Mouse (Mus musculus): ENCODE data around the gene Cast. TPM values are rescaled to one million over a fixed set of nuclear protein-coding genes. Genes with fewer than 3 reads are reported as not detected.

The Cast gene
- 10 to 100 TPM; 10.3 to 11.5 TPM for total RNA-seq (2021)
- long read RNA-seq, experiment 1, full-length matches to known transcripts = 5 of 11 reads
- long read RNA-seq, experiment 1, partial matches to known transcripts = 0 of 11 reads
- long read RNA-seq, experiment 1, other reads (novel, unspliced or antisense) = 6 of 11 reads
- long read RNA-seq, experiment 2, full-length matches to known transcripts = 4 of 11 reads
- long read RNA-seq, experiment 2, partial matches to known transcripts = 1 of 11 reads
- long read RNA-seq, experiment 2, other reads (novel, unspliced or antisense) = 6 of 11 reads

GRCm38 (mm10) chr13:74808152-74808929 is at the start of gene Cast:
Cast (minus strand) TSS chr13:74808810.
- intact Hi-C loops (cut with DNase I) = no loop called here
- DNase-seq (ENCODE audit: extremely low spot score in 1 of 2, low spot score in 2 of 2) = peak; percentile 8 to 11
- H3K27ac ChIP-seq = peak within 1 kb of the TSS; percentile 47; the same call in 1 of the 2 replicates
- no peak for TF ChIP-seq CTCF (IDR thresholded peaks at IDR 0.05)
- peak within 1 kb of the TSS; percentile 41 for H3K4me3 ChIP-seq

GRCm38 (mm10) chr13:74854338-74855047 is 45.9 kb upstream of the Cast start:
- intact Hi-C loops (cut with DNase I) = loop anchor here (1.0 kb wide), 1 partner anchor 215 kb away; the partner anchor contains the start of gene Erap1
- DNase-seq (ENCODE audit: extremely low spot score in 1 of 2, low spot score in 2 of 2) = peak; percentile 65 to 66
- Histone ChIP-seq H3K27ac (no peak overlapping the region), H3K4me3 (no peak overlapping the region)
- peak; percentile 71 for TF ChIP-seq CTCF (IDR thresholded peaks at IDR 0.05)

GRCm38 (mm10) chr13:74850823-74851222 is 42.2 kb upstream of the Cast start:
- no peak for TF ChIP-seq CTCF (IDR thresholded peaks at IDR 0.05)
- Histone ChIP-seq H3K27ac (no peak overlapping the region), H3K4me3 (no peak overlapping the region)
- DNase-seq (ENCODE audit: extremely low spot score in 1 of 2, low spot score in 2 of 2) = no peak
- intact Hi-C loops (cut with DNase I) = no loop called here

- no peak overlapping the region for H3K27ac ChIP-seq
- no peak for TF ChIP-seq CTCF (IDR thresholded peaks at IDR 0.05)
- DNase-seq (ENCODE audit: extremely low spot score in 1 of 2, low spot score in 2 of 2) = no peak
- intact Hi-C loops (cut with DNase I) = no loop called here
- H3K4me3 ChIP-seq = no peak overlapping the region
Observed at GRCm38 (mm10) chr13:74845886-74846285, 37.3 kb upstream of the Cast start.

GRCm38 (mm10) chr13:74834543-74834942 is 25.9 kb upstream of the Cast start:
- DNase-seq (ENCODE audit: extremely low spot score in 1 of 2, low spot score in 2 of 2) = no peak
- intact Hi-C loops (cut with DNase I) = no loop called here
- Histone ChIP-seq H3K4me3 (no peak overlapping the region), H3K27ac (no peak overlapping the region)
- no peak for TF ChIP-seq CTCF (IDR thresholded peaks at IDR 0.05)

- DNase-seq (ENCODE audit: extremely low spot score in 1 of 2, low spot score in 2 of 2) = no peak
- Histone ChIP-seq H3K4me3 (no peak overlapping the region), H3K27ac (no peak overlapping the region)
- no peak for TF ChIP-seq CTCF (IDR thresholded peaks at IDR 0.05)
- intact Hi-C loops (cut with DNase I) = no loop called here
Observed at GRCm38 (mm10) chr13:74822095-74822494, 13.5 kb upstream of the Cast start.

GRCm38 (mm10) chr13:74815753-74816152 is 7.1 kb upstream of the Cast start:
- DNase-seq (ENCODE audit: extremely low spot score in 1 of 2, low spot score in 2 of 2) = no peak
- H3K4me3 ChIP-seq = no peak overlapping the region
- no peak for TF ChIP-seq CTCF (IDR thresholded peaks at IDR 0.05)
- H3K27ac ChIP-seq = no peak overlapping the region
- intact Hi-C loops (cut with DNase I) = no loop called here

- intact Hi-C loops (cut with DNase I) = no loop called here
- TF ChIP-seq CTCF (IDR thresholded peaks at IDR 0.05) = no peak
- peak overlapping the region; percentile 41 for H3K4me3 ChIP-seq
- H3K27ac ChIP-seq = peak overlapping the region; percentile 47; the same call in 1 of the 2 replicates
- peak; percentile 9 to 12 for DNase-seq (ENCODE audit: extremely low spot score in 1 of 2, low spot score in 2 of 2)
Observed at GRCm38 (mm10) chr13:74807446-74808151, 1.0 kb downstream of the Cast start.

- H3K27ac ChIP-seq = no peak overlapping the region
- DNase-seq (ENCODE audit: extremely low spot score in 1 of 2, low spot score in 2 of 2) = no peak
- H3K4me3 ChIP-seq = no peak overlapping the region
- TF ChIP-seq CTCF (IDR thresholded peaks at IDR 0.05) = no peak
- intact Hi-C loops (cut with DNase I) = no loop called here
Observed at GRCm38 (mm10) chr13:74806934-74807333, 1.7 kb downstream of the Cast start.

- Histone ChIP-seq H3K27ac (no peak overlapping the region), H3K4me3 (no peak overlapping the region)
- TF ChIP-seq CTCF (IDR thresholded peaks at IDR 0.05) = no peak
- intact Hi-C loops (cut with DNase I) = no loop called here
- no peak for DNase-seq (ENCODE audit: extremely low spot score in 1 of 2, low spot score in 2 of 2)
Observed at GRCm38 (mm10) chr13:74794435-74794834, 14.2 kb downstream of the Cast start.

- Histone ChIP-seq H3K4me3 (no peak overlapping the region), H3K27ac (no peak overlapping the region)
- DNase-seq (ENCODE audit: extremely low spot score in 1 of 2, low spot score in 2 of 2) = no peak
- TF ChIP-seq CTCF (IDR thresholded peaks at IDR 0.05) = no peak
- intact Hi-C loops (cut with DNase I) = no loop called here
Observed at GRCm38 (mm10) chr13:74787681-74788080, 20.9 kb downstream of the Cast start.

All from left cerebral cortex, adult 2 months (tissue).